Mouse (Mus musculus) neural tube, postnatal 0 days (tissue): ENCODE data around the gene Ctdsp1. TPM values are rescaled to one million over a fixed set of nuclear protein-coding genes. Genes with fewer than 3 reads are reported as not detected.

Experiments used
- microRNA counts: library from miRNA; unstranded; fragments of <30 nt; microRNA quantifications from one replicate; lab custom pipeline; 2015
- microRNA-seq: library from miRNA; unstranded; fragments of <30 nt; microRNA quantifications from one replicate; pipeline ENCODE4, GENCODE M21; 2016
- polyA plus RNA-seq: library from polyadenylated mRNA; unstranded; fragments of >200 nt; fragmentation: Nextera tagmentation; extraction: Ambion mirVana; gene quantifications from 2 replicates; pipeline ENCODE4 v1.2.1, GENCODE M21; 2015

The Ctdsp1 gene
- 21.9 and 22.0 TPM in 2 replicates for polyA plus RNA-seq

DNA sequence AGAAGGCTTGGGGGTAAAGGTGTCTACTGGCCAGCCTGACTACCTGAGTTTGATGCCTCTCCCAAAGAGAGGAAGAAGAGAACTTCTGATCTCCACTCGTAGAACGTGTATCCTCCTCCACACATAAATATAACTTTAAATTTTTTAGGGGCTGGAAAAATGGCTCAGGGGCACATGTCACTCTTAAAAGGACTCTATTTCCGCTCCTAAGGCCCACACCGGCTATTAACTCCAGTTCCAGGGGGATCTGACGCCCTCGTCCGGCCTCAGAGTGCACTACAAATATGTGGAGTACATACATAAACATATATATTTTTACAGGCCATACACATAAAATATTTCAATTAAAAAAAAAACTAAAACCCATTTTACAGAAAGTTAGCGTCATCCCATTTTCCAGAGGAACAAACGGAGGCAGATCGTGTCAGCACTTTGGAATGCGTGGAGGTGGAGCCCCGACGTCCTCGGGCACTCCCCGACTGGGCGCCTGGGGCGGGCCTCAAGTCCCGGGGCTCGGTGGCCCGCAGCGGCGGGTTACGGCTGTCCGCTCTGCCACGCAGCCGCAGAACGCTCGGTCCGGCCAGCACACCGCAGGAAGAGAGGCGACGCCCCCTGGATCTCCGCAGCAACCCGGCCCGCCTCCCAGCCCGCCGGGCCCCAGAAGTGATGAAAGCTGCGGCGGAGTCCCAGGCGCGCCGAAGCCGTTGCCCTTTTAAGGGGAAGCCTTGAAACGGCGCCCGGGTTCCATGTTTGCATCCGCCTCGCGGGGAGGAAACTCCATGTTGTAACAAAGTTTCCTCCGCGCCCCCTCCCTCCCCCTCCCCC lies at the start of gene Ctdsp1:
Gene Ctdsp1 (plus strand): TSS at position 586 of the 825 bp plus-strand sequence.

DNA sequence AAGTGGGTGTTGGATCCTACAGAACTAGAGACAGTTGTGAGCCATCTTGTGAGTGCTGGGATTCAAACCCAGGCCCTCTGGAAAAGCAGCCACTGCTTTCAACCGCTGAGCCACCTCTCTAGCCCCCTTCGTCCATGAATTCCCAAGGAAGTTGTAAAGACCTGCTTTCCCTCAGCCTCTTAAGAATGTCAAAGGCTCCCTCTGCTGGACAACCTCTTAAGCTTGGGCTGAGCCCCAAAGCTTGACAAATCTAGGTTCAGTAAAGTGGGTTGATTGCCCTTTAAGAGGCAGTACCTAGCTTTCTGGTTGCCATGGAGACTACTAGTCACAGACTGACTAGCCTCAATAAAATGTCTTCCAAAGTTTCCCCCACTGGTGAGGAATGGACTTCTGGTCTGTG lies 29.5 kb upstream of the Ctdsp1 start, which contains the start of gene Catip:
Gene Catip (plus strand): TSS at position 297 of the 400 bp plus-strand sequence.

DNA sequence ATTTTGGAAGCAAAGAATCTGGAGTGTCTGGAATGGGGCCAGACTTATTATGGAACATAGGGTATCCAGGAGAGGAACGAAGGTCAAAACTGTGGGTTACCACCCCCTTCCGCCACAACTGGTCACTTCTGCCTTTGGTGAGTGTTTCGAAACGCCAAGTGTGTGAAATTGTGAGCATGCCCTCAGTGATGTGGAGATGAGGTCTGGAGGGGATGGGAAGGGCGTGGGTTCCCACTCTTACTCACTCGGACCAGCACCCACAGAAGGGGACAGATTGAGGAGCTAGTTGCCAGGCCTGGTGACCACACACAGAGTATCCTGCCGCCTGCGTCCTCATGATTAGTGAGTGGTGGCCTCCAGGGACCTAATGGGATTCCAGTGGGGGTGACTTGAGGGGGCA lies 16.3 kb upstream of the Ctdsp1 start, which contains the start of gene Slc11a1:
Gene Slc11a1 (plus strand): TSS at position 216 of the 400 bp plus-strand sequence.

GRCm38 (mm10) chr1:74408589-74409504 lies 17.5 kb downstream of the Ctdsp1 start, which contains the start of gene Vil1:
Gene Vil1 (plus strand): TSS chr1:74409376.

MicroRNAs encoded within 50 kb of the gene (microRNA counts, 519-probe panel; counts per million panel counts)
- microRNA mmu-miR-26b (lab: Ali Mortazavi, UCI) = 4,589 counts per million, percentile 50 among the panel's probes with 10 or more counts

Small RNAs within 50 kb of the gene (microRNA-seq; reads per million reads assigned to microRNA genes)
- 15,573 reads per million, percentile 97 among the genes with 10 or more reads in this experiment for gene Mir26b

Other genes starting within 250 kb of the Ctdsp1 start
- 0.11 and 0.15 TPM in 2 replicates for gene Cxcr2, start 237.5 kb upstream of the Ctdsp1 start, polyA plus RNA-seq
- not detected in 2 replicates for gene Cxcr1, start 196.9 kb upstream of the Ctdsp1 start, polyA plus RNA-seq
- 379 and 398 TPM in 2 replicates for gene Arpc2, start 155.4 kb upstream of the Ctdsp1 start, polyA plus RNA-seq
- gene Gpbar1, start 113.0 kb upstream of the Ctdsp1 start, polyA plus RNA-seq = 0.19 TPM in 1 of 2 replicates, not detected in the other
- 211 and 240 TPM in 2 replicates for gene Aamp, start 106.8 kb upstream of the Ctdsp1 start, polyA plus RNA-seq
- gene Pnkd, start 106.6 kb upstream of the Ctdsp1 start, polyA plus RNA-seq = 178 and 193 TPM in 2 replicates
- 17.0 and 19.7 TPM in 2 replicates for gene Tmbim1, start 85.9 kb upstream of the Ctdsp1 start, polyA plus RNA-seq
- 1.6 and 2.3 TPM in 2 replicates for gene Catip, start 29.4 kb upstream of the Ctdsp1 start, polyA plus RNA-seq
- gene Slc11a1, start 16.3 kb upstream of the Ctdsp1 start, polyA plus RNA-seq = 2.3 and 3.9 TPM in 2 replicates
- 0.28 TPM in 2 replicates for gene Vil1, start 17.9 kb downstream of the Ctdsp1 start, polyA plus RNA-seq
- 38.1 and 38.4 TPM in 2 replicates for gene Cnot9, start 114.5 kb downstream of the Ctdsp1 start, polyA plus RNA-seq
- gene Plcd4, start 151.4 kb downstream of the Ctdsp1 start, polyA plus RNA-seq = 11.7 and 11.9 TPM in 2 replicates
- gene Usp37, start 152.8 kb downstream of the Ctdsp1 start, polyA plus RNA-seq = 13.7 and 14.3 TPM in 2 replicates
- gene Zfp142, start 196.7 kb downstream of the Ctdsp1 start, polyA plus RNA-seq = 5.8 and 6.9 TPM in 2 replicates
- gene Bcs1l, start 196.8 kb downstream of the Ctdsp1 start, polyA plus RNA-seq = 14.6 and 15.8 TPM in 2 replicates
- 44.8 and 49.6 TPM in 2 replicates for gene Rnf25, start 209.9 kb downstream of the Ctdsp1 start, polyA plus RNA-seq
- gene Stk36, start 209.9 kb downstream of the Ctdsp1 start, polyA plus RNA-seq = 8.4 and 10.6 TPM in 2 replicates